Comparison of ENCODE assay signal across 11 mouse cellular contexts in genomic region chr2:6505979-6506811, GRCm38 (mm10).
DNase-seq lines count a peak whose midpoint lies in the region; ATAC-seq and TF ChIP-seq lines count a peak whose summit lies in the region.
"Had no signal": no experiment of that assay in that cellular context is flagged by ENCODE, and none has a peak within 500 bp of the region (broad histone marks: within the 10 kb centered on the region; RNA-seq: fewer than 3 reads in every experiment).

No protein-coding gene starts in this region.

- H3K4me3 ChIP-seq in embryonic facial prominence, embryonic 14.5 days (ENCODE audit: low read depth, low read length), result no peak overlapping the region
- no peak overlapping the region for H3K4me3 ChIP-seq in hindbrain, embryonic 15.5 days
- no peak overlapping the region for H3K4me3 ChIP-seq in midbrain, postnatal 0 days (ENCODE audit: low read depth, low read length)
- H3K4me3 ChIP-seq: liver, embryonic 15.5 days had no signal

- peak; percentile 84 for ATAC-seq in embryonic facial prominence, embryonic 14.5 days (ENCODE audit: low read depth)
- peak; percentile 86 for ATAC-seq in hindbrain, embryonic 15.5 days (ENCODE audit: low FRiP score, low read depth)
- ATAC-seq in midbrain, postnatal 0 days (ENCODE audit: low FRiP score), result no peak
- no peak for ATAC-seq in inflammation-experienced regulatory T-cells, adult 6 months

- H3K4me2 ChIP-seq in embryonic facial prominence, embryonic 14.5 days (ENCODE audit: low read depth, low read length), result no peak overlapping the region
- H3K4me2 ChIP-seq in hindbrain, embryonic 15.5 days, result no peak overlapping the region
- H3K4me2 ChIP-seq in midbrain, postnatal 0 days (ENCODE audit: low read depth, low read length, poor library complexity, severe bottlenecking), result no peak overlapping the region
- H3K4me2 ChIP-seq: liver, embryonic 15.5 days had no signal

- H3K9me3 ChIP-seq in embryonic facial prominence, embryonic 14.5 days (ENCODE audit: control insufficient read depth, low read length), result no peaks in the 10 kb centered on the region
- H3K9me3 ChIP-seq in hindbrain, embryonic 15.5 days, result no peaks in the 10 kb centered on the region
- no peaks in the 10 kb centered on the region for H3K9me3 ChIP-seq in midbrain, postnatal 0 days (ENCODE audit: low read length)
- H3K9me3 ChIP-seq: liver, embryonic 15.5 days had no signal

- no peaks in the 10 kb centered on the region for H3K36me3 ChIP-seq in embryonic facial prominence, embryonic 14.5 days (ENCODE audit: control insufficient read depth, insufficient read depth, low read length)
- no peaks in the 10 kb centered on the region for H3K36me3 ChIP-seq in hindbrain, embryonic 15.5 days
- H3K36me3 ChIP-seq in midbrain, postnatal 0 days (ENCODE audit: insufficient read depth, low read length), result no peaks in the 10 kb centered on the region
- H3K36me3 ChIP-seq: liver, embryonic 15.5 days had no signal

- DNase-seq in embryo, embryonic 10.5 days (ENCODE audit: low spot score), result peak; percentile 49
- peak; percentile 72 for DNase-seq in embryonic facial prominence, embryonic 14.5 days (ENCODE audit: low spot score)
- DNase-seq in midbrain, postnatal 0 days (ENCODE audit: low spot score), result peak; percentile 54
- no peak for DNase-seq in spleen, adult 12 weeks (ENCODE audit: low spot score)
- no peak for DNase-seq in right cerebral cortex, postnatal 14 days
- no peak for DNase-seq in heart, postnatal 14 days
- DNase-seq: cerebellum, adult 8-10 months; heart, postnatal 10 days had no signal

- 43% methylated on average over 13 of the region's 13 CpGs for WGBS in embryonic facial prominence, embryonic 14.5 days
- 42% methylated on average over 13 of the region's 13 CpGs for WGBS in hindbrain, embryonic 15.5 days
- WGBS in midbrain, postnatal 0 days, result 50% methylated on average over 13 of the region's 13 CpGs

- H3K4me1 ChIP-seq in embryonic facial prominence, embryonic 14.5 days (ENCODE audit: control insufficient read depth, insufficient read depth, low read length), result peaks cover 9% of the 10 kb centered on the region; the same call in 1 of the 2 replicates
- peaks cover 9% of the 10 kb centered on the region; the same call in 1 of the 2 replicates for H3K4me1 ChIP-seq in hindbrain, embryonic 15.5 days (replicated peaks)
- peaks cover 6% of the 10 kb centered on the region; the same call in 1 of the 2 replicates for H3K4me1 ChIP-seq in midbrain, postnatal 0 days (ENCODE audit: insufficient read depth, low read length)
- H3K4me1 ChIP-seq: liver, embryonic 15.5 days had no signal

- H3K27ac ChIP-seq in embryonic facial prominence, embryonic 14.5 days (replicated peaks; ENCODE audit: low read depth, low read length), result no peak overlapping the region
- H3K27ac ChIP-seq in hindbrain, embryonic 15.5 days (replicated peaks), result peak overlapping the region; percentile 46; the same call in 1 of the 2 replicates
- H3K27ac ChIP-seq in midbrain, postnatal 0 days (ENCODE audit: low read depth, low read length), result no peak overlapping the region
- H3K27ac ChIP-seq: liver, embryonic 15.5 days had no signal

- no peaks in the 10 kb centered on the region for H3K27me3 ChIP-seq in embryonic facial prominence, embryonic 14.5 days (replicated peaks; ENCODE audit: control insufficient read depth, insufficient read depth, low read length)
- no peaks in the 10 kb centered on the region for H3K27me3 ChIP-seq in hindbrain, embryonic 15.5 days
- H3K27me3 ChIP-seq in midbrain, postnatal 0 days (ENCODE audit: insufficient read depth, low read length), result no peaks in the 10 kb centered on the region
- H3K27me3 ChIP-seq: liver, embryonic 15.5 days had no signal

- no peak overlapping the region for H3K9ac ChIP-seq in embryonic facial prominence, embryonic 14.5 days (ENCODE audit: low read depth, low read length)
- no peak overlapping the region for H3K9ac ChIP-seq in hindbrain, embryonic 15.5 days
- no peak overlapping the region for H3K9ac ChIP-seq in midbrain, postnatal 0 days (replicated peaks; ENCODE audit: low read length, poor library complexity, severe bottlenecking)
- H3K9ac ChIP-seq: liver, embryonic 15.5 days had no signal

- intact Hi-C loops in heart, postnatal 14 days (cut with DNase I), result no loop called here

- TF ChIP-seq CTCF in midbrain, postnatal 0 days (IDR thresholded peaks at IDR 0.05), result no peak

Comparison
In these comparisons a context has a peak if more than half of its experiments do, and no peak if none do; other contexts are left out.
1. DNase-seq: peak in embryo, embryonic 10.5 days (single experiment), embryonic facial prominence, embryonic 14.5 days (single experiment) and midbrain, postnatal 0 days (single experiment); none in spleen, adult 12 weeks (single experiment), right cerebral cortex, postnatal 14 days (single experiment) and heart, postnatal 14 days (0 of 2).
2. ATAC-seq: peak in embryonic facial prominence, embryonic 14.5 days (single experiment) and hindbrain, embryonic 15.5 days (single experiment); none in midbrain, postnatal 0 days (single experiment) and inflammation-experienced regulatory T-cells, adult 6 months (single experiment).